Mouse (Mus musculus) spleen, postnatal 10 days (tissue): ENCODE measurements around the gene Lmf1.

Experiments
- DNase-seq, 2 experiments: peaks; one replicate each; pipeline ENCODE4 v3.0.0; 2021 to 2022; ENCODE audit warnings: low spot score in 2 of 2

Gene Lmf1

GRCm38 (mm10) chr17:25568206-25568605, 10.7 kb upstream of the Lmf1 start:
- no peak for DNase-seq

- no peak for DNase-seq
These were observed 10.0 kb upstream of the Lmf1 start for GRCm38 (mm10) chr17:25568880-25569279.

GRCm38 (mm10) chr17:25569833-25570647, 8.8 kb upstream of the Lmf1 start:
- DNase-seq = no peak

GRCm38 (mm10) chr17:25570648-25571452, 8.0 kb upstream of the Lmf1 start, which contains the start of gene Sox8:
TSS of gene Sox8 (minus strand) at chr17:25570686.
- peak; percentile 33 to 74 for DNase-seq

- DNase-seq = no peak
These were observed 7.4 kb upstream of the Lmf1 start for GRCm38 (mm10) chr17:25571453-25571820.

- no peak for DNase-seq
These were observed 3.5 kb upstream of the Lmf1 start for GRCm38 (mm10) chr17:25575208-25575971.

GRCm38 (mm10) chr17:25576034-25576433, 2.9 kb upstream of the Lmf1 start:
- DNase-seq = no peak

GRCm38 (mm10) chr17:25577263-25577662, 1.6 kb upstream of the Lmf1 start:
- no peak for DNase-seq

GRCm38 (mm10) chr17:25577702-25578101, 1.2 kb upstream of the Lmf1 start:
- no peak for DNase-seq

- DNase-seq = no peak
These were observed 605 bp downstream of the Lmf1 start for GRCm38 (mm10) chr17:25579332-25580047.

- no peak for DNase-seq
These were observed 3.2 kb downstream of the Lmf1 start for GRCm38 (mm10) chr17:25582076-25582475.

- DNase-seq = no peak
These were observed 4.2 kb downstream of the Lmf1 start for GRCm38 (mm10) chr17:25583099-25583498.

- DNase-seq = no peak
These were observed 5.0 kb downstream of the Lmf1 start for GRCm38 (mm10) chr17:25583858-25584257.

- DNase-seq = no peak
These were observed 5.8 kb downstream of the Lmf1 start for GRCm38 (mm10) chr17:25584646-25585045.

- DNase-seq = no peak
These were observed 11.2 kb downstream of the Lmf1 start for GRCm38 (mm10) chr17:25590068-25590467.

- DNase-seq = no peak
These were observed 12.1 kb downstream of the Lmf1 start for GRCm38 (mm10) chr17:25590985-25591384.

- DNase-seq = no peak
These were observed 13.5 kb downstream of the Lmf1 start for GRCm38 (mm10) chr17:25592336-25592735.

- no peak for DNase-seq
These were observed 14.8 kb downstream of the Lmf1 start for GRCm38 (mm10) chr17:25593411-25594261.

GRCm38 (mm10) chr17:25595495-25595894, 16.6 kb downstream of the Lmf1 start:
- DNase-seq = no peak

- no peak for DNase-seq
These were observed 18.7 kb downstream of the Lmf1 start for GRCm38 (mm10) chr17:25597537-25597936.

GRCm38 (mm10) chr17:25602366-25602765, 23.5 kb downstream of the Lmf1 start:
- DNase-seq = no peak
